Mouse (Mus musculus) cerebellum, adult 2 months (tissue): ENCODE measurements around the gene Vipr2.

Experiments used
- CTCF ChIP-seq: fragments of 200-500 bp; IDR thresholded peaks from 2 replicates; pipeline ENCODE4 v1.5.1; 2011; ENCODE audit warnings: low read depth, mild to moderate bottlenecking, control low read depth, low read length, moderate library complexity, borderline replicate concordance; ENCODE audit not compliant: insufficient read depth
- POLR2A ChIP-seq: fragments of 200-500 bp; IDR thresholded peaks from 2 replicates; pipeline ENCODE4 v1.6.1; 2011; ENCODE audit warnings: low read length, control low read depth, borderline replicate concordance; ENCODE audit not compliant: insufficient read depth

DNA sequence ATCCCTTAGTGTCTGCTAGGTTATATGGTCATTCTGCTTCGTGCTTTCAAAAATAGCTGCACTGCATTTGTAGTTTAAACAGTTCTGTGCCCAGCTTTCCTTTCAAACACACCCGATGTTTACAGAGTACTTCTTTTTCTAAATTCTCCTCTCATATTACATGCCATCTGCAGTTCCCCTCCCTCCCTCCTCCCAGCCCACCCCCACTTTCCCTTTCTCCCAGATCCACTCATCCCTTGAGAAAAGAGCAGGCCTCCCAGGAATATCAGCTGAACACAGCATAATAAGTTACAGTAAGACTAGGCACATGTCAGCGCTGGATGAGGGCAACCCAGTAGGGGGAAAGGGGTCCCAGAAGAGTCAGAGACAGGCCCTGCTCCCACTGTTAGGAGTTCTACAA, 28.3 kb upstream of the Vipr2 start:
- TF ChIP-seq POLR2A (no peak), CTCF (no peak)
